Mouse (Mus musculus): ENCODE results near the gene Hoxa13. TPM values are rescaled to one million over a fixed set of nuclear protein-coding genes. Genes with fewer than 3 reads are reported as not detected.

Hoxa13 gene
- polyA plus RNA-seq, 1 experiment, result not detected

DNA sequence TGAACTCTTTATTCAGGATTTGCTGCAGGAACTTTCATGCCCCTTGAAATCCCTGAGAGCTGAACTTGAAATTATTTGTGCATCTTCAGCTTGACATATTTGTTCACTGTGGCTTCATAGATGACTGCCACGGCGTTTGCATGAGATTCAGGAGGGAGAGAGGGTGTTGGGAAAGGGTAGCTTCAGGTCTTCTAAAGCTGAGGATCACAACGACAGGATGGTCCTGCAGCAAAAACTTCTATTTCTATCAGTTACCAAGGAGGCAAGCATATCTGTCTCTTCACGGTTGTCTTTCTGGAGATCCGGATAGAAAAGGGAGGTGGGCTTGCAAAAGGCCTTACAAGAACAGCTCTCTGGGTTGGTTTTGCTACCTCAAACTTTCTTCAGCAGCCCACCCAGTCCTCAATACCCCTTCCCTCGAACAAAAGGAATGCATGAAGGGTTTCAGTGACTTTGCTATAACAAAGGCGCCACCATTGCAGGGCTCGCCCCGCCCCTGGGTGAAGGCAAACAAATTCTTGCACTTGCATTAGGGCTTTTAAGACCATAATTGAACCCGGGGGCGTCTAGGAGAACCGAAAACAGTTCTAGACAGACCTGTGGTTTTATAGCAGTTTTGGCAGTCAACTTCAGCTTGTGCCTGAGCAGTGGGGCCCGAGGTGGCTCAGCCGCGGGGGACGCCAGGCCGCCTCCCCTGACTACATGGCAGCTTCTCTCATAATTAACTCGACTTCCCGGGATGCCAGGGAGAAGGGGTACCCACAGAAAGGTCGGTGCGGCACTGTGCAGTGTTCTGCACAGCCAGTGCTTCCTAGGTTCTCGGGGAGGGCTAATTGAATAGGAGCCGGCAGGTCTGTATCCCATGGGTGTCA is 12.7 kb downstream of the Hoxa13 start:
- Histone ChIP-seq H3K27me3 (ENCODE audit: control insufficient read depth, insufficient read depth, low read length) (peaks cover 68% of the 10 kb centered on the region), H3K36me3 (ENCODE audit: control insufficient read depth, insufficient read depth, low read length) (no peaks in the 10 kb centered on the region), H3K4me1 (replicated peaks; ENCODE audit: control insufficient read depth, insufficient read depth, low read length) (peaks cover 16% of the 10 kb centered on the region), H3K4me3 (ENCODE audit: control insufficient read depth, insufficient read depth, low read length) (no peak overlapping the region), H3K27ac (ENCODE audit: control insufficient read depth, insufficient read depth, low read length) (no peak overlapping the region)
- no peak for DNase-seq
- no peak for TF ChIP-seq POLR2A (IDR thresholded peaks at IDR 0.05; ENCODE audit: control insufficient read depth, extremely low read depth, insufficient read depth, low read length, poor library complexity)
- TF ChIP-seq CTCF (IDR thresholded peaks at IDR 0.05; ENCODE audit: borderline replicate concordance, control insufficient read depth, extremely low read depth, insufficient read depth, low read length, poor library complexity), result no peak
- WGBS, result 7% methylated on average over 23 of the region's 23 CpGs

DNA sequence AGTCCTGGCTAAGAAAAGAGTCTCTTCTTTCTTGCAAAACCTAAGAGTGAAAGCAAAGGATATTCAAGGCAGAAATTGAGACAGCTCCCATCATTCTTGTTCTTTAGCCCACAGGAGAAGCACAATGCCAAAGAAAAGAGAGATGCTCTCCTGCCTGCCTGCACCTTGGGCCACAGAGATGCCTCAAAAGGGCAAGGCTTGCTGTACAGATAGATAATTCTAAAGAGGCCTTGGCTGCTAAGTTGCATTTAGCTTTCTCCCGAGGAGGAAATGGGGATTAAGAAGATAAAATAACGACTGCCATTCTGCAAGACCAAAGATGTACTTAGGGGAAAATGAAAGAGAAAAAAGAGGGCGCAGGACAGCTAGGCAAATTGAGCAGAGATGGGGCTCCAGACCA is 13.8 kb downstream of the Hoxa13 start:
- Histone ChIP-seq H3K4me1 (replicated peaks; ENCODE audit: control insufficient read depth, insufficient read depth, low read length) (peaks cover 16% of the 10 kb centered on the region), H3K36me3 (ENCODE audit: control insufficient read depth, insufficient read depth, low read length) (no peaks in the 10 kb centered on the region), H3K27ac (ENCODE audit: control insufficient read depth, insufficient read depth, low read length) (no peak overlapping the region), H3K27me3 (ENCODE audit: control insufficient read depth, insufficient read depth, low read length) (peaks cover 61% of the 10 kb centered on the region), H3K4me3 (ENCODE audit: control insufficient read depth, insufficient read depth, low read length) (no peak overlapping the region)
- TF ChIP-seq CTCF (IDR thresholded peaks at IDR 0.05; ENCODE audit: borderline replicate concordance, control insufficient read depth, extremely low read depth, insufficient read depth, low read length, poor library complexity), result no peak
- TF ChIP-seq POLR2A (IDR thresholded peaks at IDR 0.05; ENCODE audit: control insufficient read depth, extremely low read depth, insufficient read depth, low read length, poor library complexity), result no peak
- DNase-seq, result no peak
- WGBS, result 8% methylated on average over 3 of the region's 3 CpGs

DNA sequence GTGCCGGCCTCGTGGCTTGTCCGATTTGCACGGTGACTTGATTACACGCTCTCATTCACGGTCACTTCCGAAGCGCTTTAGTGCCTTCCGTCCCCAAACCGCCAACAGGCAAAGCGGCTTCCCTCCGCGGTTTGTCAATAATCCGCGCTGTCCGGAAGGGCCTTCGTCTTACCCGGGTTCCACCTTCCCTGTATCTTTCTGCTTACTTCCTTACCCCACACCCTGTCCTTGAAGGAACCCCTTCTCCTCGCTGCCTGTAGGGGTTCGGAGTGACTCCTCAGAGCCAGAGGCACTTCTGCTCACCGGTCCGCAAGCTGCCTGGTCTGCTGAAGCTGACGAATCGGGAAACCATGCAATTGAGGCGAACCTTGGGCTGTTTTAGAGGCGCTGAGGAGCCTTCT is 14.3 kb downstream of the Hoxa13 start:
- TF ChIP-seq CTCF (IDR thresholded peaks at IDR 0.05; ENCODE audit: borderline replicate concordance, control insufficient read depth, extremely low read depth, insufficient read depth, low read length, poor library complexity), result no peak
- TF ChIP-seq POLR2A (IDR thresholded peaks at IDR 0.05; ENCODE audit: control insufficient read depth, extremely low read depth, insufficient read depth, low read length, poor library complexity), result no peak
- Histone ChIP-seq H3K4me3 (ENCODE audit: control insufficient read depth, insufficient read depth, low read length) (no peak overlapping the region), H3K27ac (ENCODE audit: control insufficient read depth, insufficient read depth, low read length) (no peak overlapping the region), H3K27me3 (ENCODE audit: control insufficient read depth, insufficient read depth, low read length) (peaks cover 62% of the 10 kb centered on the region), H3K36me3 (ENCODE audit: control insufficient read depth, insufficient read depth, low read length) (no peaks in the 10 kb centered on the region), H3K4me1 (replicated peaks; ENCODE audit: control insufficient read depth, insufficient read depth, low read length) (peaks cover 16% of the 10 kb centered on the region)
- under 1% methylated on average over 26 of the region's 26 CpGs for WGBS
- DNase-seq, result no peak

DNA sequence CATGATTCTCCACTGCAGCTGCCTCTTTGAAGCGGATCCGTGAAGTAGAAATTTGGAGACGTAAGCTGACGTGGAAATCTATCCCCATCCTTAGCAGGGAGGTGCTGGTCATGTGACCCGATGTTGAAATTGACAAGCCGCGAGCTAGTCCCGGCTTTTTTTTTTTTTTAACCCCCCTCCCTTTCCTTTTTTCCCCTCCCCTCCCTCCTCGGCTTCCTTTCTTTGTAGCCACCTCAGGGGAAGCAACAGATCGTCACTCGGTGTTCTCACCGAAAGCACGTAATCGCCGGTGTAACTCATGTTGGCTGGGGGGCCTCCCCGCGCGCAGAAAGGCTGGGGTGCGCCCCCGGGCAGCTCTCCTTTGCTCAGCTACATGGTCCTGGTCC is 14.9 kb downstream of the Hoxa13 start, which contains the start of gene Hoxa11:
Gene Hoxa11, minus strand, starts transcription at position 54 of the 386 bp plus-strand sequence.
- Histone ChIP-seq H3K27me3 (ENCODE audit: control insufficient read depth, insufficient read depth, low read length) (peaks cover 68% of the 10 kb centered on the region), H3K4me1 (replicated peaks; ENCODE audit: control insufficient read depth, insufficient read depth, low read length) (peaks cover 16% of the 10 kb centered on the region), H3K27ac (ENCODE audit: control insufficient read depth, insufficient read depth, low read length) (no peak within 1 kb of the TSS), H3K36me3 (ENCODE audit: control insufficient read depth, insufficient read depth, low read length) (no peaks in the 10 kb centered on the region), H3K4me3 (ENCODE audit: control insufficient read depth, insufficient read depth, low read length) (no peak within 1 kb of the TSS)
- no peak for DNase-seq
- 4% methylated on average over 20 of the region's 20 CpGs for WGBS
- TF ChIP-seq POLR2A (IDR thresholded peaks at IDR 0.05; ENCODE audit: control insufficient read depth, extremely low read depth, insufficient read depth, low read length, poor library complexity), result no peak
- no peak for TF ChIP-seq CTCF (IDR thresholded peaks at IDR 0.05; ENCODE audit: borderline replicate concordance, control insufficient read depth, extremely low read depth, insufficient read depth, low read length, poor library complexity)

DNA sequence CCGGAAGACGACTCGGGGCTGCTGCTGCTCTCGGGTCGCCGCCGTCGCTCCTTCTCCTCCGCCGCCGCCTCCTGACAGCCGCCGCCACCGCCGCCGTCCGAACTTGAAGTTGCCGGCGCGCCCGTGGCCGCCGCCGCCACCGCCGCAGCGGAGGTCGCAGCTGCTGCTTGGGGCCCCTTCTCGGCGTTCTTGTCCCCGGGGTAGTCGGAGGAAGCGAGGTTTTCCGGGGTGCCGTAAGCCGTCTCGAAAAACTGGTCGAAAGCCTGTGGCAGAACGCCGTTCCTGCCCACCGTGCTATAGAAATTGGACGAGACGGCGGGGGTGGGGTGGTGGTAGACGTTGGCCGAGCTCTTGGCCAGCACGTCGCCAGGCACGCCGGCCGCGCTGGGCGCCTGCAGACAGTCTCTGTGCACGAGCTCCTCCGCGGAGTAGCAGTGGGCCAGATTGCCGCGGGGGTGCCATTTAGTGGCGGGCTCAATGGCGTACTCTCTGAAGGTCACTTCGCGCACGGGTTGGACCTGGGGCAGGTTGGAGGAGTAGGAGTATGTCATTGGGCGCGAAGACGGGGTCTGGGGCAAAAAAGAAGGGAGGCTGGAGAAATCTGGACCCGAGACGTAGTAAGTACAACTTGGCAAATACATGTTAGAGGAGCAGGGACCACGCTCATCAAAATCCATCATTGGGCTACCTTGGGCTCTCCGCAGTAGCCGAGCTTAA is 15.5 kb downstream of the Hoxa13 start:
- TF ChIP-seq CTCF (IDR thresholded peaks at IDR 0.05; ENCODE audit: borderline replicate concordance, control insufficient read depth, extremely low read depth, insufficient read depth, low read length, poor library complexity) (no peak), POLR2A (IDR thresholded peaks at IDR 0.05; ENCODE audit: control insufficient read depth, extremely low read depth, insufficient read depth, low read length, poor library complexity) (no peak)
- no peak overlapping the region for H3K4me3 ChIP-seq (ENCODE audit: control insufficient read depth, insufficient read depth, low read length)
- H3K27me3 ChIP-seq (ENCODE audit: control insufficient read depth, insufficient read depth, low read length), result peaks cover 72% of the 10 kb centered on the region
- WGBS, result 3% methylated on average over 71 of the region's 71 CpGs
- no peaks in the 10 kb centered on the region for H3K36me3 ChIP-seq (ENCODE audit: control insufficient read depth, insufficient read depth, low read length)
- H3K27ac ChIP-seq (ENCODE audit: control insufficient read depth, insufficient read depth, low read length), result no peak overlapping the region
- DNase-seq, result no peak
- H3K4me1 ChIP-seq (replicated peaks; ENCODE audit: control insufficient read depth, insufficient read depth, low read length), result peaks cover 16% of the 10 kb centered on the region

DNA sequence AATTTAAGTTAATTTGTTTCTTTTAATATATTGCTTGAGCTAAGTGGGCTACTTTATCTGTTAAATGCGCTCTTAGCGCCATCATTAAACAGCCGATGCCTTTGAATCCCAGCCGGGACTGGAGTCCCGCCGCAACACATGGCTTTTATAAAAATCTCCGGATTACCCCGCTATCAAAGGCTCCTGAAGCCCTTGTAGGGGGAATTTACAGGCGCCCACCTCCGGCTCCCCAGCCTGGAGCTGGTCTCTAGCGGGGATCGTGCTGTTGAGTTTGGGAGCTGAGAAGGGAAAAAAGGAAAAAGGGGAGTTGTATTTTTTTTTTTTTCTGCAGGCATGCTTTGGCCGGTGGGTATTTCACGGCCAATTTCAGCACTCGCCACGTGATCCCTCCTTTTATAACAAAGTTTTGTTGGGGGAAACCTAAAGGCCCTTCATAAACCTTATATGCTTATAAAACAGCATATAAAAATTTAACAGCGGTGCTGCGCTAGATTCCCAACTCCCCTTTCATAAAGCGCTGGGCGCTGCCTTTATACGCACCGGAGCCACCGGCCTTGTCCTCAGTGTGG is 16.1 kb downstream of the Hoxa13 start:
- WGBS, result 8% methylated on average over 23 of the region's 23 CpGs
- no peak overlapping the region for H3K27ac ChIP-seq (ENCODE audit: control insufficient read depth, insufficient read depth, low read length)
- no peak overlapping the region for H3K4me3 ChIP-seq (ENCODE audit: control insufficient read depth, insufficient read depth, low read length)
- TF ChIP-seq CTCF (IDR thresholded peaks at IDR 0.05; ENCODE audit: borderline replicate concordance, control insufficient read depth, extremely low read depth, insufficient read depth, low read length, poor library complexity) (no peak), POLR2A (IDR thresholded peaks at IDR 0.05; ENCODE audit: control insufficient read depth, extremely low read depth, insufficient read depth, low read length, poor library complexity) (no peak)
- DNase-seq, result no peak
- H3K4me1 ChIP-seq (replicated peaks; ENCODE audit: control insufficient read depth, insufficient read depth, low read length), result peaks cover 16% of the 10 kb centered on the region
- no peaks in the 10 kb centered on the region for H3K36me3 ChIP-seq (ENCODE audit: control insufficient read depth, insufficient read depth, low read length)
- H3K27me3 ChIP-seq (ENCODE audit: control insufficient read depth, insufficient read depth, low read length), result peaks cover 72% of the 10 kb centered on the region

Measured in thymus, adult 2 months (tissue).